Mouse (Mus musculus) yolk sac, embryonic 10.5 days (tissue): ENCODE data around the gene Tmem268.
A peak's percentile ranks its signal among the peaks of the same experiment; 100 is the strongest.

ENCODE experiments used
- DNase-seq: peaks from one replicate; pipeline ENCODE4 v3.0.0-alpha.2; 2017; ENCODE audit warnings: low spot score

Tmem268 gene

DNA sequence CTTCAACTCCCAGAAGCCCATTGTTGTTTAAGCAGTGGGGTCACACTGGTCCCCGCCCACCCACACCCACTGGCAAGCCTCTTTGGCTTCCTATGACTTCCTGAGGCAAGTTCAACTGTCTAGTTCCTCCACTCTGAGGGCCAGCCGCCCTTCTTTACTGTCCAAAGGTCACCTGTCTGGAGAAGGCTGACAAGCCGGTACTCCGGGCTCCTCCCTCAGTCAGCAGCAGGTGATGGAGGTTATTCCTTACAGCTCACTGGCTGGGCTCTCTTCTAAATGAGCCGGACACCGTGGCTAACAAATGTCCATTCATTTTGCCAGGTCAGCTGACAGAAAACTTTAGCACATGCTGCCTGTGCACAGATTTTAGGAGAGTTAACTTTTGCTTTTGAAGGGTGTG lies 42.2 kb downstream of the Tmem268 start:
- peak; percentile 47 for DNase-seq

DNA sequence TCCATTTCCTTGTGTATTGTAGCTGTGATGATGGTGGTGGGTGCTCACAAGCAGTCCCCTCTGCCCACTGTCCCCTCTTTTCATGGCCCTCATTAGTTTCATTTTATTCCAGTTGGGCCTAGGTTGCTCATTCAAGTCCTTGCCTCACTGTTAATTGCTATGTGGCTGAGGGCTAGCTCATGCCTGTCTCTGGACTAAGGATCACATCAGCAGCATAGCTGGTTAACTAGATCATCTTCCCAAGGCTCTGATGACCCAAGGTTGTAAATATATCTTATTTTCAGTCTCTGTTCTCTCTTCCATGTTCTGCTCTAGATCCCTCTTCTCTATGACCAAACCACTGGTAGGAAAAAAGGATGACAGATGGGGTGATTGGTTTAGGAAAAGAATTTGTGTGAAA lies 42.7 kb downstream of the Tmem268 start:
- DNase-seq, result no peak

DNA sequence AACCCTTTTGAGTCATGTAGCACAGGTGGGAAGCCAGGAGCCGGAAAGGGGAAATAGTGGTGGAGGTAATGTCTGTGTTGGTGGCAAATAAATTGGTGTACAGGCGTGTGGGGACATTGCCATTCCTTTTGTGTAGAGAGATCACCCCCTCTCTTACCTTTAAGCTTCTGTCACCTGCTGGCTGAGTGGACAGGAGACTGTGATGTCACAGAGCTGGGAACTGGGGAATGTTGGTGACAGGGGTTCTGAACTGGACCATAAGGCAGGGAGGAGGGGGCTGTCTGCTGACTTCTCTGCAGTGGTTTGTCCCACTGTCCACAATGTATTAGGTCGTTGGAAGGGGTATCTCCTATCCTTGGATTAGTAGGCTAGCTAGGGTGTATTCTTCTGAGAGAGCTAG lies 46.4 kb downstream of the Tmem268 start, which contains the start of gene Gm11213:
TSS of gene Gm11213 (minus strand) at position 317 of the 400 bp plus-strand sequence.
- DNase-seq, result no peak

- DNase-seq, result no peak
Observed at GRCm38 (mm10) chr4:63605545-63605944, 47.0 kb downstream of the Tmem268 start.

GRCm38 (mm10) chr4:63605968-63606367 lies 47.4 kb downstream of the Tmem268 start:
- DNase-seq, result no peak

DNA sequence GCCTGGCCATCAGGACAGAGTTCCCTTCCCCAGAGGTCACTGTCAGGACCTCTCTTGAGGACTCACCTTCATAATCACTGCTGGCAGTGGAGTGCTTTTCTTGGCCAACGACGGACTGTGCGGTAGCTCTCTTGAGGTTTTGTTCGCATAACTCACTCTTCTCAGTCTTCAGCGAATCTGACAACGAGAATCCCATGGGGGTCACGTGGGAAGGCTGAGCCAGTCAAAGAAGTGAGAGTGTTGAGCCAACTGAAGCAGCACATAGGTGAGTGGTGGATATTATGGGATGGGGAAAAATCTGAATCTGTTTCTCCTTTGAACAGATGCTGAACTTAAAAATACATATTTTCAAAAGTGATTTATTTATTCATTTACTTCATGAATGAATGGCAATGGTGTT lies 49.8 kb downstream of the Tmem268 start:
- DNase-seq, result no peak

DNA sequence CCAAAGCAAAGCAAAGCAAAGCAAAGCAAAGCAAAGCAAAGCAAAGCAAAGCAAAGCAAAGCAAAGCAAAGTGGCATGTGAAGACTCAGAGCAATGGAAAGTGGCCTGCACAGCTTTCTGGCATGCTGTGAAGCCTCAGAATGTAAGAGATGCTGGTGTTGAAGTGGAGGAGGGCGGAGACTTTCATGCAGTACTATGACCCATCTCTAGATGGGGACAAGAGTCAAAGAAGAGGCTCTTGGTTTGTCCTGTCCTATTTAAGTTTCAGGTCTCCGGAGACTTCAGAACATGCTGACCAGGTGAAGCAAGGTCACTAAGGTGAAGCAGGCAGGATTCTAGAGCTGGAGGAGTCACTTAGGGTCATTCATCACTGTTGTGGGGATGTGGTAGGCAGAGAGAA lies 63.3 kb downstream of the Tmem268 start:
- no peak for DNase-seq

GRCm38 (mm10) chr4:63622378-63622835 lies 63.8 kb downstream of the Tmem268 start, which contains the start of gene Tex48:
Gene Tex48, minus strand, starts transcription at chr4:63622428.
- DNase-seq, result no peak

DNA sequence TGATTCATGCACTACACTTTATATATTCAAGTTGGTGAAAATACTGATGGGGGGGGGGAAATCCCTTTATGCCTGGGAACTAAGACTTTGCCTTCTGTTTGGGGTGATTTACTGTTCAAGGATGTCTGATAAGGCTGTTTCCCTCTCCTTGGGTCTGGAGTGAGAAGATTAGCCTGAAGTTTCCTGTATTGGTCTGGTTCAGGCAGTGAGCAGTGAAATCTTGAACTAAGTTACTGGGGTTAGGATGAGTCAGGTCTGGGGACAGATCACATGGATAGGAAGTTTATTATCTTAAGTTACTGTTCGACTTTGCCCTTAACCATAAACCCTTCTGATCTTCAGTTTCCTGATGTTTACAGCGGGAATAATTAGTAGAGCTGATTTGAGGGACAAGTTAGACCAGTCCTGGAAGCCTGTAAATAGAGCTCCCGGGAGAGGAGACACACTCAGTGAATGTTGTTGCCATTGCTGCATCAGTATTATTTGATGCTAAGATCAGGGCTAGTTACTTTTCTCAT lies 67.0 kb downstream of the Tmem268 start:
- DNase-seq, result peak; percentile 12

DNA sequence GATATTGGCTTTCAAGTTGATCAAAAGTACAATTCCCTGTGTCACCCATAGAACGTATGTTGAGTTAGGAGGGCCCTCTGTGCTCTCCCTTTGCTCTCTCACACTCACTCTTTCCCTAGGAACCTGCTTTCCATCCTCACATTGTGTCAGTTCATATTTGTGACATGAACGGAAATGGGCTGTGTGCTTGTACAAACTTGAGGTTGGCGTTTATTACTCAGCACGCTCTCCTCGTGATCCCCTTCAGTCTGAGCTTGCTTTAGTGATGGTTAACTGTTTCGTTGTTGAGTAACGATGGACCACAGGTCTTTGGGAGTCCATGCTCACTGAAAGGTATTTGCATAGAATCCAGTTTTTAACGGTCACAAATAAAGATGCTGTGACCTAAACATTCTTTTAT lies 68.5 kb downstream of the Tmem268 start:
- no peak for DNase-seq

- no peak for DNase-seq
Observed at GRCm38 (mm10) chr4:63633181-63633580, 74.6 kb downstream of the Tmem268 start.
